Mouse (Mus musculus) embryonic fibroblast, embryonic 13.5 days (primary cell): ENCODE results near the gene Cntnap2.

Experiments
- CTCF ChIP-seq: IDR thresholded peaks from 2 replicates; pipeline ENCODE4 v1.5.1; 2011; ENCODE audit warnings: mild to moderate bottlenecking, control low read depth, low read length, moderate library complexity, borderline replicate concordance; ENCODE audit not compliant: insufficient read depth
- POLR2A ChIP-seq: IDR thresholded peaks from 2 replicates; pipeline ENCODE4 v1.6.1; 2011; ENCODE audit warnings: low read depth, mild to moderate bottlenecking, control low read depth, low read length, moderate library complexity

GRCm38 (mm10) chr6:47026064-47026686, 1967.0 kb downstream of the Cntnap2 start:
- TF ChIP-seq CTCF (no peak), POLR2A (no peak)
